Mouse (Mus musculus): ENCODE results near the gene Ano6.

Gene Ano6

DNA sequence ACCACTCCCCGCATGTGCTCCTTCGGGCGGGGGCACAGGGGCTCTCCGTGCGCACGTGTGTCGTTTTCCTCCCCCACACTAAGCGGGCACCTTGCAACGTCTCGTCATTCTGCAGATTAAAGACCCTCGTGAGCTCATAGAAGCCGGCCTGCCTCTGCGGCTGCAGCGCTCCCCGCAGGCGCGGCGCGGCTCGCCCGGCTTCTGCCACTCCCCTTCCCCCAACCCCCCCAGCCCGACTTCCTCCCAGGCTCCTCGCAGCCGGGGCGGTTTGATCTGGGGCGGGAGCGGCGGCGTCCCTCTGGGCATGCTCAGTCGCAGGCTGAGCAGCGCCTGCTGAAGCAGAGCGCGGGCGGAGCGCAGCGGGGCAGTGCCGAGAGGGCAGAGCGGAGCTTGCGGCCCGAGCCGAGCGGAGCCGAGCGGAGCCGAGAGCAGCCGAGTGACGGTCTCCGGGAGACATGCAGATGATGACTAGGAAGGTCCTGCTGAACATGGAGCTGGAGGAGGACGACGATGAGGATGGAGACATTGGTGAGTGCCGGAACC lies at the start of gene Ano6:
TSS of gene Ano6 (plus strand) at position 315 of the 543 bp plus-strand sequence.
- peak; percentile 96 for DNase-seq

DNA sequence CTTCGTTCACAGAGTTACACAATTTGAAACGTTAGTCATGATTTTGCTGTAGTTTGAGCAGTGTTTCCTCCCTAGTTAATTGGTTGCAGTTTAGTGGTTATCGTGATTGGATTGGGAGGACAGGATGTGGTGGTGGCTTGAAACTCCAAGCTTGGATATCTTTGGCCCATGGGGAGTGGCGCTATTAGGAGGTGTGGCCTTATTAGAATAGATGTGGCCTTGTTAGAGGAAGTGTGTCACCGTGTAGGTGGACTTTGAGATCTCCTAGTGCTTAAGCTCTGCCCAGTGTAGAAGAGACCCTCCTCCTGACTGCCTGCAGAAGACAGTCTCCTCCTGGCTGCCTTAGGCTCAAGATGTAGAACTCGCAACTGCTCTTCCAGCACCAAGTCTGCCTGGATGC lies 47.7 kb upstream of the Ano6 start:
- DNase-seq: no peak

GRCm38 (mm10) chr15:95743856-95744255 lies 46.8 kb upstream of the Ano6 start:
- no peak for DNase-seq

DNA sequence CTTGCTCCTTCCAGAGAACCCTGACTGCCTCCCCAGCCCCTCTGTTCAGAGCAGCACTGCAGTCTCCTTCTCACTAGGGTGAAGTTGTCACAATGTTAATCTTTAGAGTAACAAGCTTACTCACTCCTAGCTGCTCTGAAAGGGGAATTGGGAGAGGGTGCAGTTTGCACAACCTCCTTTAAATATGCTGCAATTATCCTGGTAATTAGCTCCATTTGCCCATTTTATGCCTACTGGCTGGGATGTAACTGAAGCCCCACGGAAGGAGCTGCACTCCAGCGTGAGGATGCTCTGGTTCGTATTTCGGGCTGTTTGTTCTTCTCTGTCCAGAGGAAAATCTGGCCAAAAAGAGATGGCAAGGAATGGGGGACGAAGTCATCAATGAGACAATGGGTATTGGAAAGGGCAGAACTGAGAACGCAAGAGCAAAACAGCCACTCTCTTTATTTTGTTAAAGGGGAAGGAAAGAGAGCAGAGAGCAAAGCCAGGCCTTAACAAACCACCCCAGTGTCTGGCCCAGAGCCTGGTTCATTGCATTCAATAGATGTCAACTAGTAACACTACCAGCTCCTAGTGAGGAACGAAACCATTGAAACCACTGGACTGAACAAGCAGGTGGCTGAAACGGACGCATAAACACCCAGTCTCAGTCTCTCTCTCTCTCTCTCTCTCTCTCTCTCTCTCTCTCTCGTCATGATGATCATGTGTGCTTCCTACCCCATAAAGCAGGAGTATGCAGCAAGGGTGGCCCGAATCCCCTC lies 45.1 kb upstream of the Ano6 start:
- no peak for DNase-seq

DNA sequence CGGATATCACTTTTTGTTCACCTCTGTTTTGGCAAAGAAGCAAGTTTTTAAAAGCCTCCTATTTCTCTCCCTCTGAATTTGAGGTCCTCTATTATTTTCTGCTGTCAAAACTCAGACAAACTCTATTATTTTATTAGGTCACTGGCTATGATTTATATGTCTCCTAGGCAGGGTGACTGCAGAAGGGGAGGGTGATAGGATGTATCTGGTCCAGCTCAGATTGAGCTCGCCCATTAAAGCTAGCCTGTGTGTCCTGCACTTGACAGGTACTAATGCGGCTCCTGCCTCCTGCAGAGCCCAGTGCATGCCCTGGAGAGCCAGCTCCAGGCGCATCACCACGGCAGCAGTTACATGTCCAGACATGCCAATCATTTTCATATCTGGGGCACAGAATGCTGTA lies 44.1 kb upstream of the Ano6 start:
- no peak for DNase-seq

- DNase-seq: no peak
These were observed 43.4 kb upstream of the Ano6 start for GRCm38 (mm10) chr15:95746955-95747931.

- no peak for DNase-seq
These were observed 41.4 kb upstream of the Ano6 start for GRCm38 (mm10) chr15:95749216-95749615.

- DNase-seq: no peak
These were observed 40.6 kb upstream of the Ano6 start for GRCm38 (mm10) chr15:95750038-95750437.

- peak; percentile 47 for DNase-seq
These were observed 38.6 kb upstream of the Ano6 start for GRCm38 (mm10) chr15:95751832-95752676.

GRCm38 (mm10) chr15:95752677-95753019 lies 38.0 kb upstream of the Ano6 start:
- peak; percentile 63 for DNase-seq

GRCm38 (mm10) chr15:95753031-95753430 lies 37.6 kb upstream of the Ano6 start:
- DNase-seq: no peak

DNA sequence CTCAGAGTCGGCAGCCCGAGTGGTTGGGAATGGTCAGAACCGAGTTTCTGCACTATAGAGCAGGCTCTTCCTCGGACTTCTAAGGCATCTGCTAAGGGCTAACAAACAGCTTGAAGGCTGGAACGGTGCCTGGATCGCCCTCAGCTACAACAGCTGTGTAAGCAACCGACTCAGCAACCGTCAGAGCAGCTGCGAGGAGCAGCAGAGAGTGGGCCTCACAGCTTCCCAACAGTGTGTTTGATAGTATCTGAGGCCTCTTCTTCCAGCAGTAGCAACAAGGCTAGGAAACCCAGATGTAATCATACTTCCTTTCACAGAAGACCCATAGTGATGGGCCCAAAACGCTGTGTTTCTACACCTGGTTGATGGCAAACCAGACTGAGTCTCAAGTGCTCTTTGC lies 33.5 kb upstream of the Ano6 start:
- peak; percentile 83 for DNase-seq

DNA sequence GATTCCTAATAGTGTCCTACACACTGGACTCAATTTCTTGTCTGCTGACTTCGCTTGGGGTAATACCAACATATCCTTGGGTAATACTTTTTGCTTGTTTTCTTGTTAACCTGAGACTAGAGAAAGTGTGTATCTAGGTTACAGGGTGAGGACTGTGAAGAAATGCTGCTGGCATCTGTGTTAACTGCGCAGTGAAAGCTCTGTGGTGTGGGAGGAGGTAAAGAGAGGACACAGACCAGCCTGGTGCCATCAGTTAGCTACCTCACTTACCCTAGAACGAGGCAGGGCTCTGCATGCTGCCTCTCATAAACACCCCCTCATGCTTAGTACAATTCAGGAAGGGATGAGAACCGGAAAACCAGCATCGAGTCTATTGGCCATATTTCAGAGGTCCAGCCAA lies 32.6 kb upstream of the Ano6 start:
- DNase-seq: peak; percentile 49

DNA sequence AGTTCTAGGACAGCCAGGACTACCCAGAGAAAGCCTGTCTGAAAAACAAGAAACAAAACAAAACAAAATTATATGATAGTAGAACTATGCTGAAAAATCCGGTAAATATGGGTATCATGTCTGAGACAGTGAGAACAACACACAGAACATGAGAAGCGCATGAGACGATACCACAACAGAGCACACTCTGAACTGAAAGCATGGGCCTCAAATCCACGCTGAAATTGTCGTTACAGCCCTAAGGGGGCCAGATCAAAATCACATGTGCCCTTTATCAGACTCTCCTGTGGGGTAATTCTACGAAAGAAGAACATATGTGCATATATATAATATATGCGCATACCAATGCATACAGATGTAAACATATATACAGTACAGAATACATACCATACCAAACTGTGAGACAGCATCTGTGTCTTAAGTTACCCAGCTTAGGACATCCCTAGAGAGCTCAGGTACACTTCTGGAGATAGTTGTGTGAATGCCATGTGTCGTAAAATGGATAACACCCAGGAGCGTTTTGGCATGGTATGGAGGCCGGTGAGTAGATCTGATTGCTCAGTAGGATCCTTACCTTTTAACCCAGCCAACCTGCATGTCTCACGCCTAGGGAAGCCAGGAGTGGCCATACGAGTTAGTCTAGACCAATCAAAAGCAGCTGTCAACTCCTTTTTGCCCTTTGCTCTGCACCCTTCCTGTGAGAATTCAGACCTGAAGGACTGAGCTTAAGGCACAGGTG lies 31.8 kb upstream of the Ano6 start:
- no peak for DNase-seq

DNA sequence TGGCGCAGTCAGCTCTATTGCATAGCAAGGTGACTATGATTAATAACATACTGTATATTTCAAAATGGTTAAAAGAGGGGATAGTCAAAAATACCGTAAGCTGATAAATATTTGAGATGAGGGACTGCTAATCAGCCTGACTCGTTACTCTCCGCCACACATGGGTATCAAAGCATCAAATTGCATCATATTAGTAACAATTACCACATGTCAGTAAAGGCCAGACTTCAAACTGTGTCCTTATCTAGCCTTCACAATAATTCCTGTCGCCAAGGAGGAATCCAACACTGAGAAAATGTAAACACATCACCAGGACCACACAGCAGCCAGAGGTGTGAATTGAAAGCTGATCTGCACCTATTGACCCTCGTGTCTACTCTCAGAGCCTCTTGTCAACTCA lies 30.8 kb upstream of the Ano6 start:
- DNase-seq: no peak

DNA sequence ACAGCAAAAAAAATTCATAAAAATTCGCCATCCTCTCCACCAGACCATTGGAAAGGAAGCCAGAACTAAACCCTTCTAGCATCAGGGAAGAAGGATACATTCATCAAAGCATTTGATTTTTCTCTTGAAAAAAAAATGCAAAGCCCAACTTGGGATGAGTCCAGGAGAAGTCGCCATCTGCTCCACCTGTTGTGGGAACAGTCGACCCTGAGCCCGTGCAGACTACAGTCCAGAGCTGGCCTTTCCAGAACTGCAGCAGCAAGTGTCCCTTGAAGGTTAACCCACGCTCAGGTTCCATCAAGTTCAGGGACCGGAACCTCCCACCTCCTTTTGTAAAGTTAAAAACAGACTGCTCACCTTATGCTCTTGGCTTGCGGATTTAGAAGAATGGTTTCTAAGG lies 29.2 kb upstream of the Ano6 start:
- DNase-seq: no peak

- peak; percentile 89 for DNase-seq
These were observed 27.9 kb upstream of the Ano6 start for GRCm38 (mm10) chr15:95762661-95763303.

DNA sequence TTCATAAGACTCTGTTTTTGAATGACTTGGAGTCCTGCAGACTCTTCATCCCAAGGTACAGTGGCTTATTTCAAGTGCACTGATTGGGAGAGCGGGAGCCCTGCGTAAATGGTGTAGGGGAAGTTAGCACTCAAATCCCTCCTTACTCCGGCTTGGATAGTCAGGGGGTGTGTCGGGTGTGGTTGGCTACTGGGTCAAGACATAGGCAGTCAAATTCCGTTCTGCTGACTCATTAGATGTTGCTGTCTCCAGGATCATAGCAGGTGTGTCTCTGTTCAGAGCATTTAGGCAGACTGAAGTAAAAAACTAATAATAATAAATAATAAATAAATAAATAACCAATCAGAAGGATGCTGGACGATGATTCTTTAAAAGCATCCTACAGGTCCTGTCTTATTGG lies 27.2 kb upstream of the Ano6 start:
- DNase-seq: no peak

GRCm38 (mm10) chr15:95765271-95765670 lies 25.4 kb upstream of the Ano6 start:
- no peak for DNase-seq

GRCm38 (mm10) chr15:95765936-95766335 lies 24.7 kb upstream of the Ano6 start:
- no peak for DNase-seq

- DNase-seq: no peak
These were observed 22.8 kb upstream of the Ano6 start for GRCm38 (mm10) chr15:95767825-95768224.

DNA sequence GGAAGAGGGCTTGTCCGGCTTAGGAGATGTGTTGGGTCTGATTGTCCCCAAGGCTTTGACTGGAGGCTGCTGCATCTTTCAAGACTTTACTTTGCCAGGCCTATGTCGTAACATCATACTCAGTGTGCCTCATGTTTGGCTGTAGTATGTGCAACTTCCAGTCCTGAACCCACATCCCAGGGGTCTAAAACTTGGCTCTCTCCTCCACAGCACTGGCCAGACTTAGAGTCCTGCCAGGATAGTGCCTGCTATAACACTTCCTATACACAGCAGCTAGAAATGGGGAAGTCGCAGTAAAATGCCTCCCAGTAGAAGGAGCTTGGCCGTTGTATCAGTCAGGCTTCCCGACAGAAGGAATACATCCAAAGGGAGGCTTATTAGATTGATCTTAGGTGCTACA lies 21.9 kb upstream of the Ano6 start:
- no peak for DNase-seq
